Mouse (Mus musculus) embryonic stem cell, embryonic (primary cell): Measurements from ENCODE around the gene Gm48551.

Experiments used
- CTCF ChIA-PET, 4 experiments: fragments of 300-600 bp in 2 of 4; fragments of 350-600 bp in 2 of 4; sonication (Branson Sonifier 250); formaldehyde crosslinking; loops; one replicate each; lab custom pipeline; 2022; ENCODE audit warnings: inconsistent platforms in 2 of 4; lab: Charles Lee
- POLR2A ChIA-PET, 4 experiments: fragments of 300-600 bp in 2 of 4; fragments of 350-600 bp in 2 of 4; sonication (Branson Sonifier 250); formaldehyde crosslinking; loops; one replicate each; lab custom pipeline; 2022; ENCODE audit warnings: antibody characterized with exemption in 4 of 4, inconsistent platforms in 1 of 4; lab: Charles Lee

Gm48551 gene

GRCm38 (mm10) chr10:81410981-81411380 is 26.7 kb downstream of the Gm48551 start:
- CTCF ChIA-PET: interaction anchor here in 2 of 4 experiments (0.6 to 1.6 kb wide), 8 partner anchors 9 to 140 kb away, joined by 3 to 9 read pairs (median 5); partner anchors contain the start of gene Pip5k1c (in 1 of the 2)

DNA sequence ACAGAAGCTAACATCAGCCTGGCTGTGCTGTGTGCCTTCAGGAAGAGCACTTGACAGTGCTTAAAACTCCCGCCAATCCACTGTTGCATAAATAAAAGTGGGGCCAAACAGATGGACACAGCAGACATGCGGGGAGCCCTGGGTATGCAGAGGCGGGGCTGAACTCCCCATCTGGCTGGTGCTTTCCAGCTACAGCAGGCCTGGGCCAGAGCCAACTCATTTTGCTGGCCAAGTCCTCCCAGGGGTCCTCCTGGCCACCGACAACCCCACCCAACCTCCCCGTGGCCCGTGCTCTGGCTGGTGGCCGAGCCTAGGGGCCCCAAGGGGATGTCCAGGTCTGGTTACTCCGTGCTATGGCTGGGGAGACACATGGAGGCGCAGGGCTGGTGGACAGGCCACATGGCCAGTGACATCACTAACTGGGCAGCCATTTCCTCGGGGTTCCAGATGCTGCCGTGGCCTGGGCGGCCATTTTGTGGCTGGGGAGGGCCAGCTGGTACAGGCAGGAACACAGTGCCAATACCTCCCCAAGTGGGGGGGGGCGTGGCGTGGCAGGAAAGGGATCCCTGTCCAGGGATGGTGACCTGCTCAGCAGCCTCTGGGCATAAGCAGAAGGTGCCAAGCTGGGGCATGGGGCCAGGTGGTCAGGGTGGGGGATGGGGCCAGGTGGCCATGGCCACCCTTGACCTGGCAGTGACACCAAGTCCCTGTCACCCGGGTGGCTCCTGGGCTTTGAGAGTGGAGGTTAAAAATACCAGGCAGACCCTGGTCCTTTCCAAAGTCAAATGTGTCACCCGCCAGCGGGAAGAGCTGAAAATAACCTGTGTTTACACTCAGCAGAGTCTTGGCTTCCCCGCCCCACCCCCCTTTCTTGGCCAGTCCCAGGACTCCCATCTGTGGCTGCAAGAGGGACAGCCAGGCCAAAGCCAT is 27.5 kb downstream of the Gm48551 start:
- POLR2A ChIA-PET: interaction anchor here in 3 of 4 experiments (0.5 to 10.0 kb wide), 18 partner anchors 9 to 152 kb away, joined by 3 to 104 read pairs (median 6); partner anchors contain the start of genes 4930404N11Rik (in 1 of the 3), Dohh (in 1 of the 3), Fzr1 (in 1 of the 3) and Gm48551 (in 1 of the 3)
- CTCF ChIA-PET: interaction anchor here in 2 of 4 experiments (0.6 to 1.6 kb wide), 10 partner anchors 10 to 187 kb away, joined by 3 to 9 read pairs (median 4); partner anchors contain the start of gene Pip5k1c (in 1 of the 2)

More at GRCm38 (mm10) chr10:81410981-81411380, 26.7 kb downstream of the Gm48551 start:
- POLR2A ChIA-PET: interaction anchor here in 3 of 4 experiments (0.5 to 10.0 kb wide), 11 partner anchors 8 to 746 kb away, joined by 3 to 104 read pairs (median 4); partner anchors contain the start of genes 4930404N11Rik (in 1 of the 3), Dohh (in 1 of the 3), Gm48551 (in 1 of the 3) and Pip5k1c (in 1 of the 3)

GRCm38 (mm10) chr10:81412586-81413309 is 28.5 kb downstream of the Gm48551 start:
- CTCF ChIA-PET: interaction anchor here in 3 of 4 experiments (0.6 to 7.4 kb wide), 16 partner anchors 8 to 194 kb away, joined by 3 to 98 read pairs (median 4); partner anchors contain the start of genes Cactin (in 1 of the 3), Celf5 (in 1 of the 3) and Pip5k1c (in 1 of the 3)
- POLR2A ChIA-PET: interaction anchor here in 3 of 4 experiments (0.6 to 10.0 kb wide), 27 partner anchors 8 to 237 kb away, joined by 3 to 104 read pairs (median 4); partner anchors contain the start of genes Fzr1 (in 2 of the 3), Cactin (in 1 of the 3), Eef2 (in 1 of the 3) and Mfsd12 (in 1 of the 3)

DNA sequence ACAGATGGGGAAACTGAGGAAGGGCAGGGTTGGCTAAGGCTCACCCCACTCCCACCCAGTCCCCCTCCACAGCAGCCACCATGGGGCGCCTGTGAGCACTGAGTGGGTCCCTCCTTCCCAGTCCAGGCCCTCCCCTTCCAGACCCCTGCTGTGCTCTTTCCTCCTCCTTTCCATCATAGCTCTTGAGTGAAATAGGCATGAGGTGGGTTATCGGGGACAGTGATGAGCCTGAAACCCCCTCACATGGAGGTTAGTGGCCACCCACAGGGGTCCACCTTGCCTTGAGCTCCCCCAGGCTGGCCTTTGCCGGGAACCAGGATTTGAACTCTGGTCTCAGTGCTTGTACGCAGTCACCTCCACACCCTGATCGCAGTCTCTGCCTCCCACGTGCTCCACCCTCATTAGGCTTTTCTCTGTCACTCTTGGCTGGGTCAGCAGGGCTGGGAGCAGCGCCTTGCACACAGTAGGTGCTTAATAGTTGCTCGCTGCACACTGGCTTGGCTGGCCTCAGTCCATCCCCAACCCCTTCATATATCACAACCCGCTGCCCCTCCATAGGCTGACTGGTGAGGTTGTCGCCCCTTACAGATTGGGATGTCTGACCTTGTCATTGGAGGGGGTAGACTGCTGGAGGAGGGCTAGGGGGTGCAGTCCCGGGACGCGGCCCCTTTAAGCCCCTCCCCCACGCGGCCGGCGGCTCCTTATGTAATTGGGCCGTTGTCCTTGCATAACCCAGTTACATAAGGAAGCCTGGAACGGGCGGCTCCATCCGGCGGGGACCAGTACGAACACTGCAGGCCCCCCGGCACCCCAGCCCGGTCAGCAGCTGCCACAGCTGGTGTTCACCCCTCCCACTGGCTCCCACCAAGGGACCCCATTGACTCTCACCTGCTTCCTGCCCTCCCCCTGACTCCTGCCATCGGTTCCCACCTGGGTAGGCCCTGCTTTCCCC is 29.3 kb downstream of the Gm48551 start:
- CTCF ChIA-PET: interaction anchor here in 3 of 4 experiments (0.5 to 7.4 kb wide), 24 partner anchors 8 to 391 kb away, joined by 3 to 98 read pairs (median 3); partner anchors contain the start of genes Cactin (in 1 of the 3), Celf5 (in 1 of the 3), Pip5k1c (in 1 of the 3) and Tjp3 (in 1 of the 3)
- POLR2A ChIA-PET: interaction anchor here in 3 of 4 experiments (0.6 to 10.0 kb wide), 30 partner anchors 8 to 399 kb away, joined by 3 to 104 read pairs (median 4); partner anchors contain the start of genes Fzr1 (in 2 of the 3), Pip5k1c (in 2 of the 3), Cactin (in 1 of the 3) and Eef2 (in 1 of the 3)

DNA sequence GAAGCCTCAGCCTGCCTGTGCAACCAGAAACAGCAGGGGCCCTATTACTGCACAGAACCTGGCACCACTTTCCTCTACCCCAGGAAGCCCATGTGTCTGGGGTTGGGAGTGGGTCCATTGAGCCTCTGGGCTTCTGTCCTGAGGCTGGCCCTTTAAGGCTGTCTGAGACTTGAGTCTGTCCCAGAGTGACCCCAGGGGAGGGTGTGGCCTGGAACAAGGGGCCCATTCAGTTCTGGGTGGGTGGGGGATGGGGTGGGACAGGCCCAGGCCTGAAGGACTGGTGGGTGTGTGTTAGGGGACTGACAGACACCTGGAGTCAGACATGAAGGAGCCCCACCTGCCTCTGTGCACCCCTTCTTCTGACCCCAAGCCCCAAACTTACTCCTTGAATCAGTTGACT is 30.4 kb downstream of the Gm48551 start:
- POLR2A ChIA-PET: interaction anchor here in 3 of 4 experiments (0.6 to 10.0 kb wide), 14 partner anchors 10 to 400 kb away, joined by 3 to 104 read pairs (median 10); partner anchors contain the start of genes Fzr1 (in 1 of the 3), Gng7 (in 1 of the 3) and Pip5k1c (in 1 of the 3)
- CTCF ChIA-PET: interaction anchor here in 2 of 4 experiments (0.6 to 7.4 kb wide), 9 partner anchors 10 to 392 kb away, joined by 3 to 98 read pairs (median 4); partner anchors contain the start of gene Tjp3 (in 1 of the 2)

GRCm38 (mm10) chr10:81415146-81415545 is 30.9 kb downstream of the Gm48551 start:
- CTCF ChIA-PET: interaction anchor here in 3 of 4 experiments (0.5 to 7.4 kb wide), 6 partner anchors 10 to 174 kb away, joined by 3 to 98 read pairs (median 4); partner anchors contain the start of gene Ncln (in 1 of the 3)

DNA sequence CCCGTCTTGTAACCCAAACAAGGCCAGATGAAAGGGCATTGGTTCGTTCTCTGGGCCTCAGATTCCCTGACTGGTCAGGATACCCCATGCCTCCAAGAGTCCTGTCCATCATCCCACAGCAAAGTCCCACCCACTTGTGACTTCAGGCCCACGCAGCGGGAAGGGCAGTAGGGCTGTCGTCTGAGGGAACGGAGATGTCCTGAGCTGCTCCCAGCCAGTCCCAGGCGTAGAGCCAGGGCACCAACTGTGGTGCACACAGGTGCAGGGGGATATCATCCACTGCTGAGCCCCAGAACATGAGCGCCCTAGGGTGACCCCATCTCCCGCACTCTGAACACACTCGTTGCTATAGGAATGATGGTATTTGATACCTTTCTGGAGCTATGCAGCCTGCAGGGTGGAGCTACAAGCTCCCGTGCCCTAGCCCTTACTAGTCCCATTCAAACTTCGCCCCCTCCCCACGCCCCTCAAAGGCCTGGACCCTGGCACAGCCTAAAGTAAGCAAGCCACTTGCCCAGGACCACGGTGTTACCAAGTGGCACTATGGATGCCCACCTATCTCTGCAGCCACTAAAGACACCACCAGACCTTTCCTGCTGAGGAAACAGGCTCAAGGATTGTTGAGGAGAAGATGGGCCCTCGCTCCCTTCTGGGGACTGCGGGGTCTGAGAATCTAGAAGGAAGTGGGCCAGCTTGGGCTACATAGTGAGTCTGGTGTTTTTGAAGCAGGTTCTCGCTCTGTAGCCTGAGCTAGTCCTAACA is 31.5 kb downstream of the Gm48551 start:
- CTCF ChIA-PET: interaction anchor here (0.5 to 7.4 kb wide), 23 partner anchors 8 to 1189 kb away, joined by 3 to 98 read pairs (median 3); partner anchors contain the start of genes Fzr1 (in 1 of the 4), Hmg20b (in 1 of the 4), Mum1 (in 1 of the 4) and Ncln (in 1 of the 4)

More at GRCm38 (mm10) chr10:81415146-81415545, 30.9 kb downstream of the Gm48551 start:
- POLR2A ChIA-PET: interaction anchor here in 3 of 4 experiments (0.6 to 10.0 kb wide), 10 partner anchors 8 to 240 kb away, joined by 4 to 104 read pairs (median 20); partner anchors contain the start of genes Fzr1 (in 1 of the 3), Pip5k1c (in 1 of the 3) and Tjp3 (in 1 of the 3)

DNA sequence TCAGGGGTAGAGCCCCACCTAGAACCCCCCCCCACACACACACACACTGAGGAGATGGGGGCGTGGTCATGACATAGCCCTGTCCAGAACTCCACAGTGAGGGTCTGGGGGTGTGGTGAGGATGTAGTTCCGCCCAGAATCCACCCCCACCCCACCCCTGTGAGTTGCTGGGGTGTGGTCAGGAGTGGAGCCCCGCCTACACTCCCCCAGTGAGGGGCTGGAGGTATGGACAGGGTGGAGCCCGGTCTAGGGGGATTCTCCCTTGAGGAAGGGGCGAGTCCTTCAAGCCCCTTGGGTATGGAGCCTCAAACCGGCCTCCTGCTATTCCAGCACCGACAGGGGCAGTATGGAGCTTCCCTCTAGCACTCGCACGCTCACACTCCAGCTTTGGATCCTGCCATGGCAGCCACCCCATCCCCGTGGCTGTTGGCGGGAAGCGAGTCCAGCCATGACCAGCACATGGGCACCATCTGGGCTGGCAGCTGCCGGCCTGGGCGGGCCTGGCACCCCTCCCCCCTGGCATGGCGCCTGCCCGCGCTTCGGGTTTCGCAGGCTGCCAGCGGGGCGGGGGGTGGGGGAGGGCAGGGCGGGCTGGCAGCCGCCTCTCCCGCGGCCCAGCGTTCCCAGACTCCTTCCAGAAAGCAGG is 32.4 kb downstream of the Gm48551 start:
- ChIA-PET POLR2A (interaction anchor here (0.6 to 10.0 kb wide), 37 partner anchors 9 to 1213 kb away, joined by 3 to 104 read pairs (median 4); partner anchors contain the start of genes Apba3 (in 1 of the 4), Celf5 (in 1 of the 4), Dohh (in 1 of the 4) and Eef2 (in 1 of the 4)), CTCF (interaction anchor here (0.6 to 7.4 kb wide), 35 partner anchors 9 to 1190 kb away, joined by 3 to 98 read pairs (median 4); partner anchors contain the start of genes Hmg20b (in 2 of the 4), Pip5k1c (in 2 of the 4), Atcay (in 1 of the 4) and Celf5 (in 1 of the 4))

More for the DNA sequence above, 31.5 kb downstream of the Gm48551 start:
- POLR2A ChIA-PET: interaction anchor here in 3 of 4 experiments (0.6 to 10.0 kb wide), 25 partner anchors 8 to 310 kb away, joined by 3 to 104 read pairs (median 5); partner anchors contain the start of genes Apba3 (in 1 of the 3), Celf5 (in 1 of the 3), Dohh (in 1 of the 3) and Eef2 (in 1 of the 3)

GRCm38 (mm10) chr10:81417227-81418215 is 33.3 kb downstream of the Gm48551 start:
- ChIA-PET POLR2A (interaction anchor here (0.6 to 10.0 kb wide), 33 partner anchors 9 to 1212 kb away, joined by 3 to 104 read pairs (median 5); partner anchors contain the start of genes Apba3 (in 1 of the 4), Fzr1 (in 1 of the 4), Gna15 (in 1 of the 4) and Map2k2 (in 1 of the 4)), CTCF (interaction anchor here (0.5 to 7.4 kb wide), 28 partner anchors 9 to 1018 kb away, joined by 3 to 98 read pairs (median 4); partner anchors contain the start of genes Pip5k1c (in 2 of the 4), Fzr1 (in 1 of the 4), Hmg20b (in 1 of the 4) and Mbd3 (in 1 of the 4))

DNA sequence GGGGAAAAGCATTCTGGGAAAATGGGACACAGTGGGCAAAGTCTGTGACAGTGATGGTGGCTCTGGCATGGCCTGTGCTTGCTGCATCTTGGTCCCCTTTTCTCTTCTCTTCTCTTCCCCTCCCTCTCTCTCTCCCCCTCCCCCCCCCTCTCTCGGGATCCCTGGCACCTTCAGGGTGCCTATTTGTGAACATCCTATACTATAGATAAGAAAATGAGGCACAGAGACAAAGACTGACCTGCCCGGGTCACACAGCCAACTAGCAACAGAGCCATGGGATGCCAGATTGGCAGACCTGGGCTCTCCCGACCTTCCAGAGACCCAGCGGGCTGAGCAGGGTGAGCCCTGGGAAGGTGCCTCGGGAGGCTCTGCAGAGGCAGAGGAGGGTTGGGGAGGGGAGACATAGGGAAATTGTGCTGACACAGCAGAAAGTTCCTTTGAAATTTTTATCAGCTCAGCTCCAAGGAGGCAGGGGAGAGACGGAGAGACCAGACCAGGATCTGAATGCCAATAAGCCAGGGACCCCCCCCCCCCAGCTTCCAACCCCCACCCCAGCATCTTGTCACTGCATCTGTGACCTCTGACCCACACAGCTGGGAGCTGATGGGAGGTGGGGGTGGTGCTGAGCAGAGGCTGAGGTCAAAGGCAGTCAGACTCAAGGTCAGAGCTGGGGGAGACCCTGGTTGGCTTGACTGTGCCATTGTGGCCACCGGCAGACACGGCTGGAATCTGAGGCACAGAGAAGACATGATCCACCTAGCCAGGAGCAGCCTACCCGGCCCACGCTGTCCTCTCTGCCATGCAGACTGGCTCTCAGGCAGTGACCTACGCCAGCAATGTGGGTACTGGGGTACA is 34.2 kb downstream of the Gm48551 start:
- CTCF ChIA-PET: interaction anchor here in 3 of 4 experiments (0.5 to 7.4 kb wide), 15 partner anchors 11 to 511 kb away, joined by 3 to 98 read pairs (median 4); no protein-coding TSS in a partner anchor

More for the DNA sequence above, 34.2 kb downstream of the Gm48551 start:
- POLR2A ChIA-PET: interaction anchor here in 3 of 4 experiments (0.6 to 10.0 kb wide), 25 partner anchors 9 to 848 kb away, joined by 3 to 104 read pairs (median 5); partner anchors contain the start of genes Celf5 (in 1 of the 3), Dohh (in 1 of the 3), Fzr1 (in 1 of the 3) and Gm48551 (in 1 of the 3)
